Mouse (Mus musculus): ENCODE data around the gene Arid3a. TPM values are rescaled to one million over a fixed set of nuclear protein-coding genes. Genes with fewer than 3 reads are reported as not detected.

Arid3a gene
- polyA plus RNA-seq, 1 experiment from 2014 or later: 3.5 TPM

DNA sequence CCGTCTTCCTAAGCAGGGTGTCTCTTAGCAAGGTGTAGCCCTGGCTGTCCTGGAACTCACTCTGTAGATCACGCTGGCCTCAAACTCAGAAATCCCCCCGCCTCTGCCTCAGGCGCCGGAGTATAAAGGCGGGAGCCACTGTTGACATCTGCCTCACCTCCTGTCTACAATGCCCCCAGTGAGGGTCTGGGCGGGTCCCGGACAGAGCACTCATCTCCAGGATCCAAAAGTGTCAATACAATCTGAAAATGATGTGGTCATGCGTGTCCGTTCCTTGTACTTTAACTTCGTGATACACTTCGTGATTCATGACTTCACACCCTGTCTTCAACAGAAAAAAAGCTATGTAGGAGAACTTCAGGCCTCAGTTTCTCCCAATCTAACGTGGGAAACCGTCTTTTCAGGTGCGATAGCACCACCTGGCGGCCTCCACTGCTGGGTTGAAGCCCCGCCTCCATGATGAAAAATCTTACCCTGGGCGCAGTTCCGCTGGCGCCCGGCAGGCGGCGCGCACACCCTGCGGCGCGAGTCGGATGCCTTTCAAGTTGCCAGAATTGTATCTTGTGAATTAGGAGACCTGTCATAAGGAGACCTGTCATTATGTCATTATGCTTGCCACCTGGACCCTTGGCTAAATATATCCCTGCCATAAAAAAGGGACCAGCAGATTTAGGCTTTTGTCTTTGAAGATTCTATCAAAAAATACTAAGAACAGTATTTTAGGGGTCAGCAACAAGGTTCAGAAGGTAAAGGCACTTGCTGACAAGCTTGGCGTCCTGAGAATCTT lies 1.7 kb upstream of the Arid3a start:
- Histone ChIP-seq H3K4me1 (replicated peaks; ENCODE audit: control insufficient read depth, insufficient read depth, low read length) (peaks cover 34% of the 10 kb centered on the region), H3K27me3 (replicated peaks; ENCODE audit: control insufficient read depth, insufficient read depth, low read length) (peaks cover 33% of the 10 kb centered on the region), H3K4me3 (replicated peaks; ENCODE audit: low read length) (no peak overlapping the region), H3K36me3 (ENCODE audit: control insufficient read depth, insufficient read depth) (no peaks in the 10 kb centered on the region), H3K9ac (replicated peaks; ENCODE audit: low read depth, low read length) (no peak overlapping the region), H3K9me3 (ENCODE audit: control insufficient read depth, low read length) (no peaks in the 10 kb centered on the region), H3K27ac (ENCODE audit: low read length) (no peak overlapping the region), H3K4me2 (ENCODE audit: low read length) (peak overlapping the region; percentile 26; the same call in 1 of the 2 replicates)
- WGBS: 9% methylated on average over 29 of the region's 29 CpGs
- ATAC-seq: no peak

DNA sequence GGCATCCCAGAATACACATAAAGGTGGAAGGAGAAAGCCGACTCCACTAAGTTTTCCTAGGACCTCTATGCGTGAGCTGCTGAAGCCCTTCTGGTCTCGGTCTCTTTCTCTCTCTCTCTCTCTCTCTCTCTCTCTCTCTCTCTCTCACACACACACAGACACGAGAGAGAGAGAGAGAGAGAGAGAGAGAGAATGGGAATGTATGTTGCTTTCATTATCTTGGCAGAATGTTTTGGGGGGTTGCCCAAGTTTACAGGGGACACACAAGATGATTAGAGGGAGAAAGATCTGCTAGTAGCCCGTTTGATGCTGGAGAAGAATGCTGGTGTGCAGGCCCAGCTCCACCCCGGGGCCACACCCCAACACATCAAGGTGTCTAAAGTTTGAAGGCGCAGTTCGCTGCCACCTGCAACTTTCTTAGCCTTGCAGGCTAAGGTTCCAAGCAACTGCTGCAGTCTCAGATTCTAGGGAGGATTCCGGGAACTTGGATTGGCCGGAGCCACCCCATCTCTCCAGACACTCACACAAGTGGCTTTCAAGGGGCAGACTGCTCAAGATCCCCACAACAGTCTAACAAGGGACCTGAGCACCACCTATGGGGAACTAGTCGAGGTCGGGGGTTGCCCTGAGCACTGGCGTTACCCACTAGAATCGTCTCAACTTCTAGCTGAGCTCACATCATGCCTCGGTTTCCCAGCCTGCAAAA lies 905 bp upstream of the Arid3a start:
- ATAC-seq: no peak; the same call in 1 of the 2 replicates
- Histone ChIP-seq H3K4me2 (ENCODE audit: low read length) (peak overlapping the region; percentile 89), H3K9me3 (ENCODE audit: control insufficient read depth, low read length) (no peaks in the 10 kb centered on the region), H3K27me3 (replicated peaks; ENCODE audit: control insufficient read depth, insufficient read depth, low read length) (peaks cover 25% of the 10 kb centered on the region), H3K36me3 (ENCODE audit: control insufficient read depth, insufficient read depth) (no peaks in the 10 kb centered on the region), H3K4me1 (replicated peaks; ENCODE audit: control insufficient read depth, insufficient read depth, low read length) (peaks cover 31% of the 10 kb centered on the region), H3K27ac (ENCODE audit: low read length) (peak overlapping the region; percentile 81; the same call in 1 of the 2 replicates), H3K4me3 (replicated peaks; ENCODE audit: low read length) (peak overlapping the region; percentile 97), H3K9ac (replicated peaks; ENCODE audit: low read depth, low read length) (peak overlapping the region; percentile 85)
- WGBS: 8% methylated on average over 15 of the region's 15 CpGs

DNA sequence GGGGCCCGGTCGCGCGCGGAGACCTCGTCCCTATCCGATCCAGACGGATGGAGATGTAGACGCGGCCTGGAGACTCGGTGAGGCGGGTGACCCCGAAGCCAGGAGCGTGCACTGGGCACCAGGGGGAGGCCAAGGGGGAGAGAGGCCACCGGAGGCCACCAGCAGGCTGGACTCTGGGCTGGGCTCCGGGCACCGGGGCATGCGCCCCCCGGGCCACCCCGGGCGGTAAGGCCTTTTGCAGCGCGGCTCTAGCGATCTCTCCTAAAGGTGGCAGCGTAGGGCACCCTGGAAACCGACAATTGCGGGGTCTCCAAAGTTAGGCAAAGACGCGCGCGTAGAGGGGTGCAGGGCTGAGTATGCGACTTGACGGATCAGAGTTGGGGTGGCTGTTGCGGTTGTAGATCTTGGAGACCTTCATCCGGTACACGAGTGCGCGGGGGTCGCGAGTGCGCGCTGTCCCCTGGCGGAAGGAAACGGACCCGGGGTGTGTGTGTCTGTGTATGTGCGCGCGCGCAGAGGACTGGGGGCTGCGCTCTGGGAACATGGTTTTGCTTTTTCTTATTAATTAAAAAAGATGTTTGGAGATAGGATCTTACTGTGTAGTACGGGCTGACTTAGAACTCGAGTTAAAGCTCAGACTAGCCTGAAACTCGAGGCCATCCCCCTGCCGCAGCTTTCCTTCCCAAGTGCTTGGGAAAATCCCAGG lies 634 bp downstream of the Arid3a start:
- H3K4me1 ChIP-seq (replicated peaks; ENCODE audit: control insufficient read depth, insufficient read depth, low read length): peaks cover 22% of the 10 kb centered on the region
- no peaks in the 10 kb centered on the region for H3K36me3 ChIP-seq (ENCODE audit: control insufficient read depth, insufficient read depth)
- H3K4me2 ChIP-seq (ENCODE audit: low read length): peak overlapping the region; percentile 89
- H3K27me3 ChIP-seq (replicated peaks; ENCODE audit: control insufficient read depth, insufficient read depth, low read length): peaks cover 10% of the 10 kb centered on the region
- H3K4me3 ChIP-seq (replicated peaks; ENCODE audit: low read length): peak overlapping the region; percentile 97
- H3K9me3 ChIP-seq (ENCODE audit: control insufficient read depth, low read length): no peaks in the 10 kb centered on the region
- H3K27ac ChIP-seq (ENCODE audit: low read length): peak overlapping the region; percentile 81
- ATAC-seq: peak; percentile 34
- H3K9ac ChIP-seq (replicated peaks; ENCODE audit: low read depth, low read length): peak overlapping the region; percentile 85
- WGBS: under 1% methylated on average over 53 of the region's 54 CpGs

DNA sequence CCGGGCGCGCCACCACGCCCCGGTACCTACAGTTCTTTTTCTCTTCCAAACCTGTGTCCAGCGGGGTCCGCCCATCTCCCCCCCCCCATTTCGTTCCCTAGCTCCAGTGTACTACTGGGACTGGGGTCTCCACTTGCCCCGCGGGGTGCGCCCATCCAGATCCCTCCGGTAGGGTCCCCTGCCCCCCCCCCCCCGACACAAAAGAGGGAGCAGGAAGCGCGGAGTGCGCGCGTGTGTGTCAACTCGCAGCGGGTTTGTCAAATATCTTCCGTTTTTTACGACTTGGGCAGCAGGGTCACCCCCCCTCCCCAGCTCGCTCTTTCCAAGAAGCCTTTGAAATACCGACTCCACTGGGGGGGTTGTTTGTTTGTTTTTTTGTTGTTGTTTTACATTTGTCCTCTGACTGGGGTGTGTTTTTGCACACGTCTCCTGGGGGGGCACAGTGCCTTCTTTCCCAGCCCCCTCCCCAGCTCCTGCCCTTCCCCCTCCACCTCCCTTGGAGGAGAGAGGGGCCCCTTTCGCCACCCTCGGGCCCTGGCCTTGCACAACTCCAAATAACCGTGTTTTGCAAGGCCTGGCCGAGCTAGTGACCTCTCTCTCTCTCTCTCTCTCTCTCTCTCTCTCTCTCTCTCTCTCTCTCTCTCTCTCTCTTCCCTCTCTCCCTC lies 1.3 kb downstream of the Arid3a start:
- H3K27ac ChIP-seq (ENCODE audit: low read length): peak overlapping the region; percentile 81
- H3K9me3 ChIP-seq (ENCODE audit: control insufficient read depth, low read length): no peaks in the 10 kb centered on the region
- H3K36me3 ChIP-seq (ENCODE audit: control insufficient read depth, insufficient read depth): no peaks in the 10 kb centered on the region
- H3K4me1 ChIP-seq (replicated peaks; ENCODE audit: control insufficient read depth, insufficient read depth, low read length): peaks cover 22% of the 10 kb centered on the region
- peak overlapping the region; percentile 85 for H3K9ac ChIP-seq (replicated peaks; ENCODE audit: low read depth, low read length)
- under 1% methylated on average over 28 of the region's 29 CpGs for WGBS
- peaks cover 3% of the 10 kb centered on the region for H3K27me3 ChIP-seq (replicated peaks; ENCODE audit: control insufficient read depth, insufficient read depth, low read length)
- peak overlapping the region; percentile 89 for H3K4me2 ChIP-seq (ENCODE audit: low read length)
- H3K4me3 ChIP-seq (replicated peaks; ENCODE audit: low read length): peak overlapping the region; percentile 97
- peak; percentile 4; the same call in 1 of the 2 replicates for ATAC-seq

DNA sequence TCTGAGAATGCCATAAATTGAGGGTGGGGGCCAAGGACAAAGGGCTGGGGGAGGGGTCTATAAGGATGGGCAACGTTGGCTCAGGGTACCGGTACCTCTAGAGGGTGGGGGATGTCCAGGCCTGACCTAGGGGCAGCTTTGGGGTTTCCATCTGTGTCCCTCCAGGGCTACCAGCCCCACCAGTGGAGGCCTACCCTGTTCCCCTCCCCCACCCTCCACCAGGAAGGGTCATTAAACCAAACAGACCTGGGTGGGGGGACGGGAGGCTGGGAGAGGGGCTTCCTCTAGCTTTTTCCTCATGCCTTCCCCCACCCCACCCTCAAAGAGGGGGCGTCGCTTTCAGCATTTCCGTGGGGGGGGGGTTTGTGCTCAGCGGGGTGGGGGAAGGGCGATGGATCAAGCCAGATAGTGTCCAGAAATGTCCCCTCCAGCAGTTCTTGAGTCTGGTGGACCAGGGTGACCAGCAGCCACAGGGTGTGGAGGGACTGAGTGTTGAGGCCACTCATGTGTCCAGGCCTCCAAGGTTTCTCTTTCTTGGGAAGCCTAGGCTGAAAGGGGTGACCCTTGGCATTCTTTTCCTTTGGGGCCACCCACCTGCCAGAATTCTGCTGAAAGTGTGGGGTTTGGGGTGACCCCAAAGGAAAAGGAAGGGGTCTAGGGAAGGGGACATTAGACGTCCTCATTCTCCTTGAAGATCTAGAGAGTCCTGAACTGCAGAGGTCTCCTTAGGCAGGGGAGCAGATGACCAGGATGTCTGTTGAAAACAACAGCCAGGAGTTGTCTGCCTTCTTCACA lies 2.3 kb downstream of the Arid3a start:
- Histone ChIP-seq H3K36me3 (ENCODE audit: control insufficient read depth, insufficient read depth) (no peaks in the 10 kb centered on the region), H3K9ac (replicated peaks; ENCODE audit: low read depth, low read length) (peak overlapping the region; percentile 85), H3K4me3 (replicated peaks; ENCODE audit: low read length) (peak overlapping the region; percentile 97), H3K4me1 (replicated peaks; ENCODE audit: control insufficient read depth, insufficient read depth, low read length) (peaks cover 28% of the 10 kb centered on the region), H3K27me3 (replicated peaks; ENCODE audit: control insufficient read depth, insufficient read depth, low read length) (no peaks in the 10 kb centered on the region), H3K4me2 (ENCODE audit: low read length) (peak overlapping the region; percentile 89), H3K9me3 (ENCODE audit: control insufficient read depth, low read length) (no peaks in the 10 kb centered on the region), H3K27ac (ENCODE audit: low read length) (peak overlapping the region; percentile 15; the same call in 1 of the 2 replicates)
- ATAC-seq: no peak
- 41% methylated on average over 9 of the region's 9 CpGs for WGBS

DNA sequence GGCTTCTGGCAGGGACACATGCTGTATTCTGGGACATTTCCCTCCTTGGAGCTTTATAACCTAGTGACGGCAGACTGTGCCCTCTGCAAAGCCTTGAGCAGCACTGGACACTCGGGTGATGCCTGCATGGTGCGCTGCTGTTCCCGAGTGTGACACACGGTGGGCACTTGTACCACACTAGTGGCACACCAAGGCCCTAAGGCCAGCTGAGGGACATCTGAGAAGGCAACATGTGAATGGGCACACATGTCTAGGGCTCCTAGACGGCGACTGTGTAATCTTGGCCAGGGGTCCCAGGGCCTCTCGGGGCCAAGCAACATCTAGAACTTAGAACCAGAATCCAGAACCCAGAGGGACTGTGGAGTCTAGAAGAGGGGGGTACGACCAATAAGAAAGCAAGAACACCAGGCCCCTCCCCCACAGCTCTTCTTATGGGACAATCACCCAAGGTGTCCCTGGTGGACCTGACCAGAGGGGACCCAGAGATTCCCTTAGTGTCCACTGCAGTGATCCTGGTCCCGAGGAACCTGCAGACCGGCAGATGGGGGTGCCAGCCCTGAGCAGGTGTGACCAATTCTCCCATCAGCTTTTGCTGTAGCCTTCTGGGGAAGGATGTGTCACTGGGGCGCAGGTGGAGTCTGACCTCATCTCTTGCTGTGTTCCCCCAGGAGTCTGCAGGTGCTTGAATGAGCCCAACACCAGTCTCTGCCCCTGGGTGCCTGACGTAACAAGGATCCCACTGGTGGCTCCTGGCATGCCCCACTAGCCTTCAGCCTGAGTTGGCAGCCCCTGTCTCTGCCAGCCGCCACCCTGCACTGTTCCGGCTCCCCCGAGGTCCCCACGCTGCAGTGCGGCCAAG lies 3.4 kb downstream of the Arid3a start:
- no peaks in the 10 kb centered on the region for H3K36me3 ChIP-seq (ENCODE audit: control insufficient read depth, insufficient read depth)
- H3K9me3 ChIP-seq (ENCODE audit: control insufficient read depth, low read length): no peaks in the 10 kb centered on the region
- no peaks in the 10 kb centered on the region for H3K27me3 ChIP-seq (replicated peaks; ENCODE audit: control insufficient read depth, insufficient read depth, low read length)
- H3K27ac ChIP-seq (ENCODE audit: low read length): no peak overlapping the region
- no peak for ATAC-seq
- no peak overlapping the region for H3K4me2 ChIP-seq (ENCODE audit: low read length)
- 87% methylated on average over 18 of the region's 18 CpGs for WGBS
- H3K4me1 ChIP-seq (replicated peaks; ENCODE audit: control insufficient read depth, insufficient read depth, low read length): peaks cover 32% of the 10 kb centered on the region
- no peak overlapping the region for H3K4me3 ChIP-seq (replicated peaks; ENCODE audit: low read length)
- no peak overlapping the region; the same call in 1 of the 2 replicates for H3K9ac ChIP-seq (replicated peaks; ENCODE audit: low read depth, low read length)

DNA sequence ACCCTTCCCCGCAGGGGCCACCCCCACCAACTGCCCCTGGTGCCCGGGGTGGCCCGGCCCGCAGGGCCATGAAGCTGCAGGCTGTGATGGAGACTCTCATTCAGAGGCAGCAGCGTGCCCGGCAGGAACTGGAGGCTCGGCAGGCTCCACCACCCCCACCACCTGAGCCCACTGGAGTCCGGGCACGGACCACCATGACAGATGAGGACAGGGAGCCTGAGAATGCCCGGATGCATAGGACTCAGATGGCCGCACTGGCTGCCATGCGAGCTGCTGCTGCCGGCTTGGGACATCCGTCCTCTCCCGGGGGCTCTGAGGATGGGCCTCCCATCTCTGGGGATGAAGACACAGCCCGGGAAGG lies 4.0 kb downstream of the Arid3a start:
- Histone ChIP-seq H3K4me2 (ENCODE audit: low read length) (no peak overlapping the region), H3K27ac (ENCODE audit: low read length) (no peak overlapping the region), H3K27me3 (replicated peaks; ENCODE audit: control insufficient read depth, insufficient read depth, low read length) (no peaks in the 10 kb centered on the region), H3K9me3 (ENCODE audit: control insufficient read depth, low read length) (no peaks in the 10 kb centered on the region), H3K36me3 (ENCODE audit: control insufficient read depth, insufficient read depth) (no peaks in the 10 kb centered on the region), H3K9ac (replicated peaks; ENCODE audit: low read depth, low read length) (no peak overlapping the region; the same call in 1 of the 2 replicates), H3K4me3 (replicated peaks; ENCODE audit: low read length) (no peak overlapping the region), H3K4me1 (replicated peaks; ENCODE audit: control insufficient read depth, insufficient read depth, low read length) (peaks cover 27% of the 10 kb centered on the region)
- no peak for ATAC-seq
- 88% methylated on average over 16 of the region's 16 CpGs for WGBS

DNA sequence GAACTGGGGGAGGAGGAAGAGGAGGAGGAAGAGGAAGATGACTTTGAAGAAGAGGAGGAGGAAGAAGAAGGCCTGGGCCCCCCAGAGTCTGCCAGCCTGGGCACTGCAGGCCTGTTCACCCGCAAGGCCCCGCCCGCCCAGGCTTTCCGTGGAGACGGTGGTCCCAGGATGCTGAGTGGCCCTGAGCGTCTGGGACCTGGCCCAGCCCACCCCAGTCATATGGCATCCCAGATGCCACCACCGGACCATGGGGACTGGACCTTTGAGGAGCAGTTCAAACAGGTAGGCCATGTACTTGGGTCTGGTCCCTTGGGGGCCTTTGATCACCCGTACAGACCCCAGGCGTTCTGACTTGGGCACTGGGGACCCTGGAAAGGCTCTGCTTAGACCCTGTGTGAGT lies 5.0 kb downstream of the Arid3a start:
- Histone ChIP-seq H3K27me3 (replicated peaks; ENCODE audit: control insufficient read depth, insufficient read depth, low read length) (no peaks in the 10 kb centered on the region), H3K9me3 (ENCODE audit: control insufficient read depth, low read length) (no peaks in the 10 kb centered on the region), H3K4me1 (replicated peaks; ENCODE audit: control insufficient read depth, insufficient read depth, low read length) (peaks cover 24% of the 10 kb centered on the region), H3K27ac (ENCODE audit: low read length) (no peak overlapping the region), H3K36me3 (ENCODE audit: control insufficient read depth, insufficient read depth) (no peaks in the 10 kb centered on the region), H3K9ac (replicated peaks; ENCODE audit: low read depth, low read length) (no peak overlapping the region), H3K4me3 (replicated peaks; ENCODE audit: low read length) (no peak overlapping the region), H3K4me2 (ENCODE audit: low read length) (no peak overlapping the region)
- ATAC-seq: no peak
- WGBS: 80% methylated on average over 9 of the region's 9 CpGs
